Mouse (Mus musculus) yolk sac, embryonic 10.5 days (tissue): ENCODE measurements around the gene Gphb5.

ENCODE experiments used
- DNase-seq: peaks from one replicate; pipeline ENCODE4 v3.0.0-alpha.2; 2017; ENCODE audit warnings: low spot score

Gene Gphb5

GRCm38 (mm10) chr12:75391526-75391925, 25.1 kb downstream of the Gphb5 start:
- no peak for DNase-seq

DNA sequence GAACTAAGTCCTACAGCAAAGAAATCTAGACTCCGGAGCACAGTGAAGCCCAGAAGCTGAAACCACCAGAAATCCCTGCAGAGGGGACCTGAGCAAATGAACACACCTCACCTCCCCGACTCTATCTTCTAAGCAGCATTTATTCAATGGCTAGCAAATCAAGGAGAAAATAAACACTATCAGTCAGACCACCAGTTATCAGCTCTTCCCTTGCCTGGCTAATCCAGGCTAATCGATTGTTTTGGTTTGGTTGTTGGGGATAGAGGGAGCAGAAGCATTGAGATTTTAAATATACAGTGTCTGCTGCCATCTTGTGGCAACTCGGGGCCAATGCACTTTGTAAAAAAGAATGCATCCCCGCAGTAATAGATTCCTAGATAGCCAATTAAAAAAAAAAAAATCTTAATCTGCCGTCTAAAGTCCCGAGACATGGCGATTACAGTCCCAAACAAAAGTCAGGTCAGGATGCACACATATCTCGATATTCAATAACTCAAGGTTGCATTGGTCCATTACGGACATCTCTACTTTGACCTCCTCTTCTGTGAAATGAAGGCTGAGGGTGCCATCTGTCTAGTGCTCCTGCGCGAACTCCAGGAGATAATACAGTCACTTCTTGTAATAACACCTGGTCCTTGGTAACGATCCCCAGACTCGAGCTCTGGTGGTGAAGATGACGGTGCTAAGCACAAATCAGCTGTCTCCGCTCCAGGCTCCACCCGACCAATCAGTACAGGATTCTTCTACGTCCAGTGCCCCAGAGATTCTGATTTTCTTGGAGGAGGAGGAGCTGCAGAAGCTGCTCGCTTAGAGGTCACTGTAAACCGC, 27.1 kb downstream of the Gphb5 start:
- no peak for DNase-seq

DNA sequence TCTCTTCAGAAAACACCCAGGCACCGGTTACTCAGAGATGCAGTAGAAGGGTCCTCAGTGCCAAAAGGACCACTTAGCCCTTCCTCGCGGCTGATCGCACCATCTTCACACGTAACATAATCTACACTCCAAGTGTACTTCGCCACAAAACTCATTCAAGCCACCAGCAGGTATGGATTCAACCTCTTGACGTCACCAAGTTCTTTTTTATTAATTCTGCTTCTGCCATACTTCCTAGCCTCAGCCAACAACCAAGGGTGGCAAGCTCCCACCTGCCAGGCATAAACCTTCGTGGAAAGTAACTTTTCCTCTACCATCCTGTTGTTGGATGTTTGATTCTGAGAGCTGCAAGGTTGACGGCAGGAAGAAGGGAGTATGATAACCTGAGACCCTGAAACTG, 28.1 kb downstream of the Gphb5 start:
- DNase-seq: no peak

DNA sequence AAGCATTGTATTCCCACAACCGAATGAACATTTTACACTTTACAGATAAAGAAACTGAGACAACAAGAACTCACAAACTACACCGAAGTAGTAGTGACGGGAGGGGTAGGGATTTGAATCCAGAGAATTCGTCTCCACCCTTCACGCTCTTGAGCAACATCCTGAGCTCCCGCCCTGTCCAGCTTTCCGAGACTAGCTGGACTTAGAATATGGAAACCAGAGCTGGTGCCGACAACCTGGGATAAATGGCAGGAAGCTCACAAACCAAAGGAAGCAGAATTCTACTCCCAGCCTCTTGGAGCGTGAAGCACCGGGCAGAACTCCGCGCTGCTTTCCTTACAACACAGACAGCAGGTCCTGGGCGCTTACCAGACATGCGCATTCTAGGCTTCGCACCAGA, 28.7 kb downstream of the Gphb5 start:
- no peak for DNase-seq

- no peak for DNase-seq
Measured at GRCm38 (mm10) chr12:75387156-75387555, 29.4 kb downstream of the Gphb5 start.

DNA sequence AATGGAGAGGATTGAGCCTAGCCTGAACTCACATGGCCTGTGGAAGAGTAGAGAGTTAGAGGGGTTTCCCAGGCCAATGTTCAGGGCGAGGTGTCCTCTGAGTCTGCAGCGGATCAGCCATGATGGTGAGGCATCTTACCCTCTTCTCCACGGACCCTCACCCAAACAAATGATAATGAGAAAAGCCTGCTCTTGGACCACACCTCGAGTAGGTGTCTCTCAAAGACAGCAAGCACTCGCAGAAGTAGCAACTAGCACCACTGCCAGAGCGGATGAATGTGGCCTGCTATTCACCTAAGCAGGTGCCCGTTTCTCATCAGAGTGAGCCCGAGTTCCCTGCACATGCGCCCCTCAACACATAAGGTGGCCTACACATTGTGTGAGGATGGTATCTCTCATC, 29.9 kb downstream of the Gphb5 start:
- DNase-seq: no peak

DNA sequence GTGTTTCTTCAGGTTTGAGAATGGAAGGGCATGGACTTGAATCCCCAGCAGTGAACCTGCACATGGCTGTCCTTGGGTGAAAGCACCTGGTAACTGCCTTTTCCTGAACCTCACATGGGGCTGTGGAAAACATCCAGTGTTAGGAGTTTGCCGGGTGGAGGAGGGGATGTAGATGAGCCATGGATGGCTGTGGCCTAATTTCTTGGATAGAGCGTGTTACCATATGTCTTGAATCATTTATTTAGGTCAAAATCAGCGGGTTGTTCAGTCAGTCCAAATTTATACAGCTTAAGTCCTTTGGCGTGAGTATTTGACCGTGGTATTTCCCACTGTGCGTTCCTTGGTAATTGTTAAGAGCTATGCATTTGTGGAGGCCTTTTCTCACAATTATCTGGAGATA, 40.5 kb downstream of the Gphb5 start:
- DNase-seq: no peak

GRCm38 (mm10) chr12:75375060-75375459, 41.5 kb downstream of the Gphb5 start:
- DNase-seq: no peak

DNA sequence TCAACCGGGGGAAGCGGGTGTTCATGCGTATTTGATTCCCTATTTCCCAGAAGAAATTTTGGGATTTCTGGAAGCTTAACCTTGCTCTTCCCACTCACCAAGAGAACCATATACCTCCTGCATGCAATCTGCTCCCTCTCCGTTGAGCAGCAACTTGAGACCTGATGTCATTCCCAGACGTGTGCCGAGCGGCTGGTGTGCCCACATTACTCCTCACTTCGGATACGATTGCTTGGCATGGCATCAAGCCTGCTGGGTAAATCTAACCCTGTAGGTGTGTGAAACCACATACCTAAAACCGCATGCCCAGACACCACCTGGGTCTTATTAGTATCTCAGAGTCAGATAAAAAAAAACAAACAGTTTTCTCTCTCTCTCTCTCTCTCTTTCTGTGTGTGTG, 42.1 kb downstream of the Gphb5 start:
- DNase-seq: no peak

DNA sequence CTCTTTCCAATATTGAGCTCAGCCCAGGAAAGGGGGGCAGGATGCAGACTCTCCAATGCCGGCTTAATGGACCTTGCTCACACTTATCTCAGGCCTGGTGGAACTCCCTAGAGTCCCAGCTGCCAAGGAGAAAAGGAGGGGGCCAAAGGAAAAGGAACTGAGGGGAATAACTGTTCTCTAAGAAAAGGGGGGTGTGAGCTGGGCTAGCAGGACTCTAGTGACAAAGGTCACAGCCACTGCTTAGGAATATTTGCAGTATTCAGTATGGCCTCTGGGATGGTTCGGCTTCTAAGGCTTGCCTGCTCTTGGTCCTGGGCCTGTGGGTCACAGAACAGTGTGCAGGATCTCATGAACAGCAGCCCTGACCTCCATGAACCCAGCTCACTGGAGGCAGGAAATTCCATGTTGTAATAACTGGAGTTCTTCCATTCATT, 47.1 kb downstream of the Gphb5 start:
- no peak for DNase-seq

GRCm38 (mm10) chr12:75368527-75368926, 48.1 kb downstream of the Gphb5 start:
- DNase-seq: no peak

GRCm38 (mm10) chr12:75367371-75367770, 49.2 kb downstream of the Gphb5 start:
- DNase-seq: no peak

- DNase-seq: no peak
Measured at GRCm38 (mm10) chr12:75365621-75366124, 50.9 kb downstream of the Gphb5 start.

- no peak for DNase-seq
Measured at GRCm38 (mm10) chr12:75364416-75364815, 52.2 kb downstream of the Gphb5 start.

GRCm38 (mm10) chr12:75362456-75362855, 54.1 kb downstream of the Gphb5 start:
- DNase-seq: no peak
